Mouse (Mus musculus) liver, postnatal 0 days (tissue): ENCODE measurements around the gene Sri. TPM values are rescaled to one million over a fixed set of nuclear protein-coding genes. Genes with fewer than 3 reads are reported as not detected.

Experiments
- ATAC-seq: fragments of 200-750 bp; cut with Nextera tagmentation; 2 replicates; pipeline ENCODE4 v1.8.0; 2017; ENCODE audit warnings: mild to moderate bottlenecking, moderate library complexity
- DNase-seq: peaks from one replicate; pipeline ENCODE4 v3.0.0-alpha.2; 2016
- H3K27ac ChIP-seq: fragments of 300-500 bp; sonication (generic); 2 replicates; pipeline ENCODE4 v1.5.1; 2014; ENCODE audit warnings: antibody characterized with exemption, moderate library complexity, mild to moderate bottlenecking, low read depth
- H3K27me3 ChIP-seq: fragments of 300-500 bp; sonication (generic); 2 replicates; pipeline ENCODE4 v1.6.1; 2014; ENCODE audit warnings: low read length, control low read depth, mixed read lengths; ENCODE audit not compliant: insufficient read depth
- H3K36me3 ChIP-seq: fragments of 300-500 bp; sonication (generic); replicated peaks from 2 replicates; pipeline ENCODE4 v1.6.1; 2014; ENCODE audit warnings: mild to moderate bottlenecking, control low read depth, low read length, moderate library complexity, mixed read lengths; ENCODE audit not compliant: insufficient read depth
- H3K4me1 ChIP-seq: fragments of 300-500 bp; sonication (generic); 2 replicates; pipeline ENCODE4 v1.6.1; 2014; ENCODE audit warnings: antibody characterized with exemption, mild to moderate bottlenecking, control low read depth; ENCODE audit not compliant: insufficient read depth
- H3K4me2 ChIP-seq: fragments of 300-500 bp; sonication (generic); 2 replicates; pipeline ENCODE4 v1.6.1; 2014; ENCODE audit warnings: low read depth, mild to moderate bottlenecking, low read length, moderate library complexity, mixed read lengths
- H3K4me3 ChIP-seq: fragments of 300-500 bp; sonication (generic); 2 replicates; pipeline ENCODE4 v1.5.1; 2014; ENCODE audit warnings: low read depth, low read length
- H3K9ac ChIP-seq: fragments of 300-500 bp; sonication (generic); replicated peaks from 2 replicates; pipeline ENCODE4 v1.6.1; 2014; ENCODE audit warnings: mild to moderate bottlenecking, moderate library complexity
- H3K9me3 ChIP-seq: fragments of 300-500 bp; sonication (generic); 2 replicates; pipeline ENCODE4 v1.6.1; 2016; ENCODE audit warnings: mild to moderate bottlenecking, control low read depth, low read length, mixed read lengths
- CTCF ChIP-seq: sonication (generic); IDR thresholded peaks from 2 replicates; pipeline ENCODE4 v1.5.1; 2016; ENCODE audit warnings: antibody characterized with exemption, low read depth
- EP300 ChIP-seq: IDR thresholded peaks from 2 replicates; pipeline ENCODE4 v1.6.1; 2016; ENCODE audit warnings: antibody characterized with exemption, low read depth, mild to moderate bottlenecking
- WGBS: fragments of 180-500 bp; shearing (Covaris S2); extraction: QIAGEN DNeasy Blood & Tissue Kit; methylation state at CpG from one replicate; pipeline ENCODE4 v1.1.7; 2014; ENCODE audit not compliant: insufficient replicate concordance; 5-methylcytosine and 5-hydroxymethylcytosine counted together
- polyA plus RNA-seq: library from polyadenylated mRNA; unstranded; fragments of >200 nt; fragmentation: Nextera tagmentation; extraction: Ambion mirVana; gene quantifications from 2 replicates; pipeline ENCODE4 v1.2.1, GENCODE M21; 2015

Gene Sri
- polyA plus RNA-seq, 1 experiment from 2014 or later, result 136 TPM

DNA sequence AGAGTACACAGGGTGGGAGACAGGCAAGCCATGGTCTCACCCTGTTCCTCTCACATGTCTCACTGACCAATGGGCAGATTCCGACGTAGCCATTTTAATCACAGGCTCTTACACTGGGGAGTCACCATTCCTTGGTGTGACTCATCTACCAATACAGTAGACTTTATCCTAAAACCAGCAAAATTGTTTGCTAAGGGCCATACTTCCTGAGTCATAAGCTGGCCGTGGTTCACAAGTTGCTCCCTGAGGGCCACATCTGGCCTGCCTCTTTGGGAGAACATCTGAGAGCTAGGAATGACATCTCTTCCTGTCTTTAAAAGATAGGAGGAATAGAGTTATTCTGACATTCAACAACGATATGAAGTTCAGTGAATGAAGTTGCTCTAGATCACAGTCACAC is 7.9 kb downstream of the Sri start:
- H3K9ac ChIP-seq, result no peak overlapping the region
- no peak overlapping the region for H3K4me2 ChIP-seq
- H3K27ac ChIP-seq, result no peak overlapping the region
- 76% methylated on average over 4 of the region's 4 CpGs for WGBS
- no peak overlapping the region for H3K4me3 ChIP-seq
- DNase-seq, result no peak
- TF ChIP-seq CTCF (no peak), EP300 (no peak)
- ATAC-seq, result no peak
- no peaks in the 10 kb centered on the region for H3K27me3 ChIP-seq
- no peaks in the 10 kb centered on the region for H3K9me3 ChIP-seq
- peaks cover 11% of the 10 kb centered on the region for H3K4me1 ChIP-seq
- no peaks in the 10 kb centered on the region; the same call in 1 of the 2 replicates for H3K36me3 ChIP-seq

DNA sequence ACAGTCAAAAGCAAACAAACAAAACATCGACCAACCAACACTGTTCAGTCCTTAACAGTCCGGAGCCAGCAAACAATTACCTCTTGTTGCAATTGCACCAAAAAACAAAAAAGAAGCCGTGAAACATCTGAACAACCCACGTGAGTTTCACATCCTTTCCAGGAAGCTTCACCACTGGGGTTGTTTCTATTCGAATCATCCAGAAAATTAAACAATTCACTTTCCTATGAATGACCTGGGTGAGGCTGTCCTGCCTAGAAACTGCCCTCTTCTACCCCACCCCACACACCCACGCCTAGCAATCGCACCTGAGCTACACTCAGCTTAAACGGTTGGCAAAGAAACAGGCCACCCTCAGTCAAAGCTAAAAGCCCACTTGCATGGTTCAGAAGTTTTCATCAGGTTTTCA is 9.8 kb downstream of the Sri start:
- Histone ChIP-seq H3K9me3 (no peaks in the 10 kb centered on the region), H3K9ac (peak overlapping the region; percentile 94), H3K27me3 (no peaks in the 10 kb centered on the region), H3K27ac (peak overlapping the region; percentile 97), H3K4me1 (peaks cover 11% of the 10 kb centered on the region), H3K36me3 (peaks cover 14% of the 10 kb centered on the region), H3K4me2 (peak overlapping the region; percentile 85), H3K4me3 (peak overlapping the region; percentile 92)
- 12% methylated on average over 8 of the region's 8 CpGs for WGBS
- TF ChIP-seq CTCF (no peak), EP300 (no peak)
- ATAC-seq (0 out of 2 replicates have a peak, but pooled peaks have one; percentile 12), DNase-seq (no peak)

DNA sequence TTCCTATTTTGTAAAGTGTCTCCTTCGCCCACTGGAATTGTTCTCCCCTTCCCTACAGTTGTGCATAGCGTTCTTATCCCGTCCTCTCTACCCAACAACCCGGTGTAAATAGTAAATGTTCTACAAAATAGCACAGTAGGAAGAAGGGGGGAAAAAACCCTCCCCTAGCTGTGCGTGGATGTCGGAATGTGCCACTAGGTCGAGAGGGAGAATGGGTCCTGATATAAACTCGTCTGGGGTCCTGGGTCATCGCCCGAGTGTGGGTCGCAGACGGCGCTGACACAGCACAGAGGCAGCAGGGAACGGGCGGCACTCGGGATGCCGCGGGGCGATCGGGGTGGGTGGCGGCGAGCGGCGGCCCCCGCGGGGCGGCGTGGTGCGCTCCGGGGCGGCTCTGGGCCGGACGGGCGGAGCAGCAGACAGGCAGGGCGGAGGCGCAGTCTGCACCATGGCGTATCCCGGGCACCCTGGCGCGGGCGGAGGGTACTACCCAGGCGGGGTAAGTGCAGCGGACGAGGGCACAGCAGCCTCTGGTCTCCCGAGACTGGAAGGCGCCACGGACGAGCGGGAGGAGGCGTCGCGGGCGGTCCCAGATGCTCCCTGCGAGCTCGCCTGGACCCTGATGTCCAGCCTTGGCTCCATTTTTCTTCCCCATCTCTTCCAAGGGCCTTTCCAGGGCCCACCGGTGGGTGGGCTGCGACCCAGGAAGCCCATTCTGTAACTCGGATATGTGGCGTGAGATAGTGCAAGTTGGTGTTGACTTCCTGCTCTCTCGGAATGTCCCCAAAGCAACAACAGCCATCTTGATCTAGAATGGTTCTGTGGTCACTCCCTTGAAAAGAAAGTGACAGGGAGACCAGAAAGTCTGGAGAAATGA is 10.5 kb downstream of the Sri start:
- TF ChIP-seq EP300 (no peak), CTCF (peak; percentile 37)
- WGBS, result under 1% methylated on average over 51 of the region's 60 CpGs
- Histone ChIP-seq H3K4me1 (peaks cover 11% of the 10 kb centered on the region), H3K4me3 (peak overlapping the region; percentile 92), H3K36me3 (peaks cover 17% of the 10 kb centered on the region), H3K27ac (peak overlapping the region; percentile 97), H3K4me2 (peak overlapping the region; percentile 85), H3K27me3 (no peaks in the 10 kb centered on the region), H3K9me3 (no peaks in the 10 kb centered on the region), H3K9ac (peak overlapping the region; percentile 94)
- ATAC-seq, result peak; percentile 99
- DNase-seq, result peak; percentile 88

DNA sequence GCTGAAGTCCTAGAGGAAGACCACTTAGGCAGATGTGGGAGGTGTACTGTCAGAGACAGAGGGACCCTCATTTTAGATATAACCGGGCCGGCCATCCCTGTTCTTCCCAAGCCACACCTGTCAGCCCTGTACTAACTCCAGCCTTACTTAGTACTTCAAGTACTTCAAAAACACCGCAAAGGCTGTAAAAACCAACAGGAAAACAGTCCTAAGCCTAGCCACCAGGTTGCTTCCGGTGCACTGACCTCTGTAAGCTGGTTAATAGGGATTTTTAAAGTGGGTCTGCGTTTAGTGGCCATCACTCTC is 11.1 kb downstream of the Sri start:
- WGBS, result 39% methylated on average over 5 of the region's 5 CpGs
- DNase-seq, result no peak
- Histone ChIP-seq H3K4me3 (peak overlapping the region; percentile 92), H3K9ac (peak overlapping the region; percentile 94), H3K27me3 (no peaks in the 10 kb centered on the region), H3K9me3 (no peaks in the 10 kb centered on the region), H3K4me2 (peak overlapping the region; percentile 85), H3K27ac (peak overlapping the region; percentile 97), H3K4me1 (peaks cover 11% of the 10 kb centered on the region), H3K36me3 (peaks cover 19% of the 10 kb centered on the region)
- TF ChIP-seq EP300 (no peak), CTCF (no peak)
- ATAC-seq, result peak; percentile 20

DNA sequence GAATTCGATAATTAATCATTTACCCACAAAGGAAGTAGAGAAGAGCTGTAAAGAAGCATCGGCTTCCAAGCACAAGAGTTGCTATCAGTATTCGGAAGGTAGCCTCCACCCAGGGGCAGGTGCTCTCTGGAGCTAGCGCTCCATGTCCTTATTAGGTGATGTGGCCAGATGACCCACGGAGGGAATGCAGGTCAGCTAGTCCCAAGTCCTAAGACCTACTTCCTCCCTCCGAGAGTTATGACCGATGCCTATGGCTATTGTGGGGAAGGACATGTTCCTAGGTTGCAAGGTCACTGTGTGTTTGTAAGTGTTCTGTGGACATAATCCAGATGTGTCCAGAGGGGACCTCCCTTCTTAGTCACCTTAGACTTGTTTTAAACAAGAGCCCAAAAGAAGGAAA is 12.2 kb downstream of the Sri start:
- Histone ChIP-seq H3K4me1 (peaks cover 11% of the 10 kb centered on the region), H3K9me3 (no peaks in the 10 kb centered on the region), H3K4me3 (peak overlapping the region; percentile 92; the same call in 1 of the 2 replicates), H3K9ac (no peak overlapping the region), H3K36me3 (peaks cover 26% of the 10 kb centered on the region), H3K27me3 (no peaks in the 10 kb centered on the region), H3K4me2 (peak overlapping the region; percentile 85), H3K27ac (no peak overlapping the region)
- 79% methylated on average over 7 of the region's 7 CpGs for WGBS
- ATAC-seq, result no peak
- DNase-seq, result no peak
- no peak for TF ChIP-seq CTCF
- no peak for TF ChIP-seq EP300

DNA sequence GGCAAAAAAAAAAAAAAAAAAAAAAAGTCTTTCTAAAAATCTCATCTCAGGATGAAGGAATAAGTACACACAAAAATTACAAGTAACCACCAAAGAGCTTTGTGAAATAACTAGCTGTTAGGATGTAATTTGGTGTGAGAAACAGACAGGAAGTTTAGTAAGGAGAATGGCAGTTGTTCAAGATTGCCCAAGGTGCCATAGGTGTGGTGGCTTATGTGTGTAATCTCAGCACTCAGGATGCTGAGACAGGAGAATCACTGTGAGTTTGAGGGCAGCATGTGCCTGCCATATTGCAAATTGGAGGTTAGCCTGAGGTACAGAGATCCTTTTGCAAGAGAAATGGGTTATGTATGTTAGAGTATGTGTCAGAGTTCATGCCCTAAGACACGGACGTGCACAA is 16.6 kb downstream of the Sri start:
- Histone ChIP-seq H3K4me2 (no peak overlapping the region), H3K4me3 (no peak overlapping the region), H3K9me3 (no peaks in the 10 kb centered on the region), H3K4me1 (no peaks in the 10 kb centered on the region), H3K36me3 (peaks cover 56% of the 10 kb centered on the region), H3K9ac (no peak overlapping the region), H3K27me3 (no peaks in the 10 kb centered on the region), H3K27ac (no peak overlapping the region)
- ATAC-seq (no peak), DNase-seq (no peak)
- TF ChIP-seq EP300, result no peak
- no peak for TF ChIP-seq CTCF
- 83% methylated on average over 2 of the region's 2 CpGs for WGBS
